Mouse (Mus musculus): ENCODE results near the gene Mafg. TPM values are rescaled to one million over a fixed set of nuclear protein-coding genes. Genes with fewer than 3 reads are reported as not detected.

Gene Mafg
- total RNA-seq, 4 experiments from 2014 or later: 33.0 to 47.3 (median 39.2) TPM

Small RNAs within 50 kb of the gene (microRNA-seq; reads per million reads assigned to microRNA genes)
- gene Mir6936: not detected

Other genes with a start within 250 kb of the Mafg start
- gene Nploc4, start 195.9 kb downstream of the Mafg start, total RNA-seq (2022): 10 to 100 TPM; 64.3 to 69.6 (median 65.8) TPM
- gene Tspan10, start 191.0 kb downstream of the Mafg start, total RNA-seq (2022): 1 to 10 TPM in 3 of 4 experiments, under 1 TPM in 1; 0.52 to 2.4 (median 1.4) TPM
- gene Pde6g, start 180.1 kb downstream of the Mafg start, total RNA-seq (2022): under 1 TPM; 0.34 to 0.89 (median 0.66) TPM
- 10 to 100 TPM; 64.4 to 76.6 (median 70.0) TPM for gene Oxld1, start 175.5 kb downstream of the Mafg start, total RNA-seq (2022)
- gene Ccdc137, start 175.5 kb downstream of the Mafg start, total RNA-seq (2022): 1 to 10 TPM; 5.7 to 8.0 (median 7.1) TPM
- gene Arl16, start 166.0 kb downstream of the Mafg start, total RNA-seq (2022): 10 to 100 TPM; 10.7 to 12.1 (median 11.8) TPM
- gene Mrpl12, start 149.0 kb downstream of the Mafg start, total RNA-seq (2022): 100 to 1,000 TPM; 233 to 251 (median 242) TPM
- gene Slc25a10, start 141.8 kb downstream of the Mafg start, total RNA-seq (2022): 10 to 100 TPM; 13.7 to 19.4 (median 16.0) TPM
- 1 to 10 TPM in 1 of 4 experiments, under 1 TPM in 3; 0.69 to 1.0 (median 0.78) TPM for gene Gcgr, start 102.9 kb downstream of the Mafg start, total RNA-seq (2022)
- 10 to 100 TPM; 37.5 to 41.0 (median 38.5) TPM for gene Mcrip1, start 83.9 kb downstream of the Mafg start, total RNA-seq (2022)
- under 1 TPM in 1 of 4 experiments, not detected in 3; 0.34 TPM for gene Ppp1r27, start 82.5 kb downstream of the Mafg start, total RNA-seq (2022)
- gene P4hb, start 60.3 kb downstream of the Mafg start, total RNA-seq (2022): 100 to 1,000 TPM; 217 to 256 (median 229) TPM
- 100 to 1,000 TPM; 130 to 152 (median 141) TPM for gene Arhgdia, start 52.0 kb downstream of the Mafg start, total RNA-seq (2022)
- 10 to 100 TPM; 32.3 to 51.0 (median 45.7) TPM for gene Alyref, start 35.2 kb downstream of the Mafg start, total RNA-seq (2022)
- gene Anapc11, start 35.2 kb downstream of the Mafg start, total RNA-seq (2022): 10 to 100 TPM; 77.9 to 91.8 (median 84.8) TPM
- under 1 TPM in 1 of 4 experiments, not detected in 3; 0.73 TPM for gene Npb, start 25.1 kb downstream of the Mafg start, total RNA-seq (2022)
- 10 to 100 TPM; 48.1 to 64.4 (median 60.5) TPM for gene Pcyt2, start 15.7 kb downstream of the Mafg start, total RNA-seq (2022)
- 10 to 100 TPM in 1 of 4 experiments, 1 to 10 TPM in 3; 6.5 to 10.6 (median 7.6) TPM for gene Sirt7, start 8.4 kb downstream of the Mafg start, total RNA-seq (2022)
- gene Pycr1, start 10.2 kb upstream of the Mafg start, total RNA-seq (2022): 1 to 10 TPM in 3 of 4 experiments, under 1 TPM in 1; 0.91 to 2.8 (median 1.8) TPM
- gene Myadml2, start 14.6 kb upstream of the Mafg start, total RNA-seq (2022): 100 to 1,000 TPM in 2 of 4 experiments, 10 to 100 TPM in 2; 90.6 to 123 (median 103) TPM
- under 1 TPM; 0.12 to 0.24 (median 0.13) TPM for gene Notum, start 27.6 kb upstream of the Mafg start, total RNA-seq (2022)
- 10 to 100 TPM; 37.3 to 44.3 (median 41.5) TPM for gene Aspscr1, start 39.4 kb upstream of the Mafg start, total RNA-seq (2022)
- 10 to 100 TPM; 33.2 to 42.8 (median 39.6) TPM for gene Cenpx, start 80.1 kb upstream of the Mafg start, total RNA-seq (2022)
- 1 to 10 TPM; 2.9 to 6.0 (median 4.6) TPM for gene Lrrc45, start 80.3 kb upstream of the Mafg start, total RNA-seq (2022)
- gene Rac3, start 87.9 kb upstream of the Mafg start, total RNA-seq (2022): 1 to 10 TPM in 2 of 4 experiments, under 1 TPM in 2; 0.69 to 2.0 (median 1.4) TPM
- gene Dcxr, start 93.7 kb upstream of the Mafg start, total RNA-seq (2022): 10 to 100 TPM; 12.6 to 20.8 (median 16.1) TPM
- gene Cbr2, start 98.5 kb upstream of the Mafg start, total RNA-seq (2022): 10 to 100 TPM in 3 of 4 experiments, 1 to 10 TPM in 1; 9.3 to 24.0 (median 12.9) TPM
- gene Hmga1b, start 129.2 kb upstream of the Mafg start, total RNA-seq (2022): 10 to 100 TPM; 19.8 to 57.1 (median 32.9) TPM
- 10 to 100 TPM; 10.1 to 11.3 (median 11.2) TPM for gene Rfng, start 150.6 kb upstream of the Mafg start, total RNA-seq (2022)
- 10 to 100 TPM; 56.3 to 63.8 (median 59.1) TPM for gene Gps1, start 150.7 kb upstream of the Mafg start, total RNA-seq (2022)
- gene Dus1l, start 162.8 kb upstream of the Mafg start, total RNA-seq (2022): 10 to 100 TPM; 25.9 to 32.7 (median 27.6) TPM
- 10 to 100 TPM; 12.0 to 18.1 (median 14.9) TPM for gene Fasn, start 190.9 kb upstream of the Mafg start, total RNA-seq (2022)

All from heart, adult 8-10 months (tissue).